Mouse (Mus musculus) embryonic facial prominence, embryonic 14.5 days (tissue): ENCODE results near the gene Grwd1. TPM values are rescaled to one million over a fixed set of nuclear protein-coding genes. Genes with fewer than 3 reads are reported as not detected.
A peak's percentile ranks its signal among the peaks of the same experiment; 100 is the strongest.

Experiments
- ATAC-seq: fragments of 200-750 bp; cut with Nextera tagmentation; 2 replicates; pipeline ENCODE4 v1.8.0; 2017; ENCODE audit warnings: low read depth, moderate number of reproducible peaks, moderate TSS enrichment
- DNase-seq: peaks from one replicate; pipeline ENCODE4 v3.0.0-alpha.2; 2015; ENCODE audit warnings: low spot score
- H3K27ac ChIP-seq: fragments of 300-500 bp; sonication (generic); replicated peaks from 2 replicates; pipeline ENCODE4 v1.5.1; 2014; ENCODE audit warnings: low read depth, mild to moderate bottlenecking, low read length, moderate library complexity
- H3K27me3 ChIP-seq: fragments of 300-500 bp; sonication (generic); replicated peaks from 2 replicates; pipeline ENCODE4 v1.6.1; 2014; ENCODE audit warnings: low read length; ENCODE audit not compliant: control insufficient read depth, insufficient read depth
- H3K36me3 ChIP-seq: fragments of 300-500 bp; sonication (generic); 2 replicates; pipeline ENCODE4 v1.6.1; 2014; ENCODE audit warnings: low read length, mixed read lengths; ENCODE audit not compliant: control insufficient read depth, insufficient read depth
- H3K4me1 ChIP-seq: fragments of 300-500 bp; sonication (generic); 2 replicates; pipeline ENCODE4 v1.6.1; 2014; ENCODE audit warnings: antibody characterized with exemption, low read length; ENCODE audit not compliant: control insufficient read depth, insufficient read depth
- H3K4me2 ChIP-seq: fragments of 300-500 bp; sonication (generic); 2 replicates; pipeline ENCODE4 v1.6.1; 2014; ENCODE audit warnings: low read depth, mild to moderate bottlenecking, low read length, moderate library complexity, mixed read lengths
- H3K4me3 ChIP-seq: fragments of 300-500 bp; sonication (generic); 2 replicates; pipeline ENCODE4 v1.5.1; 2014; ENCODE audit warnings: low read depth, mild to moderate bottlenecking, low read length
- H3K9ac ChIP-seq: fragments of 300-500 bp; sonication (generic); 2 replicates; pipeline ENCODE4 v1.6.1; 2014; ENCODE audit warnings: low read depth, mild to moderate bottlenecking, low read length, moderate library complexity, mixed read lengths
- H3K9me3 ChIP-seq: fragments of 300-500 bp; sonication (generic); 2 replicates; pipeline ENCODE4 v1.6.1; 2016; ENCODE audit warnings: low read length; ENCODE audit not compliant: control insufficient read depth
- WGBS: fragments of 180-500 bp; shearing (Covaris S2); extraction: QIAGEN DNeasy Blood & Tissue Kit; methylation state at CpG from one replicate; pipeline ENCODE4 v1.1.7; 2014; 5-methylcytosine and 5-hydroxymethylcytosine counted together
- polyA plus RNA-seq: library from polyadenylated mRNA; unstranded; fragments of >200 nt; fragmentation: Nextera tagmentation; extraction: Ambion mirVana; gene quantifications from 2 replicates; pipeline ENCODE4 v1.2.1, GENCODE M21; 2014

Gene Grwd1
- polyA plus RNA-seq, 1 experiment from 2014 or later, result 53.9 TPM

GRCm38 (mm10) chr7:45824598-45824997 lies 6.1 kb downstream of the Grwd1 start, which contains the start of gene Kcnj14:
Gene Kcnj14, minus strand, starts transcription at chr7:45824782.
- H3K27ac ChIP-seq, result no peak within 1 kb of the TSS
- 64% methylated on average over 6 of the region's 7 CpGs for WGBS
- no peak within 1 kb of the TSS for H3K9ac ChIP-seq
- H3K27me3 ChIP-seq, result no peaks in the 10 kb centered on the region; the same call in 1 of the 2 replicates
- H3K9me3 ChIP-seq, result no peaks in the 10 kb centered on the region
- H3K4me2 ChIP-seq, result no peak within 1 kb of the TSS
- no peak within 1 kb of the TSS for H3K4me3 ChIP-seq
- DNase-seq (no peak), ATAC-seq (no peak)
- H3K36me3 ChIP-seq, result peaks cover 70% of the 10 kb centered on the region
- no peaks in the 10 kb centered on the region for H3K4me1 ChIP-seq

DNA sequence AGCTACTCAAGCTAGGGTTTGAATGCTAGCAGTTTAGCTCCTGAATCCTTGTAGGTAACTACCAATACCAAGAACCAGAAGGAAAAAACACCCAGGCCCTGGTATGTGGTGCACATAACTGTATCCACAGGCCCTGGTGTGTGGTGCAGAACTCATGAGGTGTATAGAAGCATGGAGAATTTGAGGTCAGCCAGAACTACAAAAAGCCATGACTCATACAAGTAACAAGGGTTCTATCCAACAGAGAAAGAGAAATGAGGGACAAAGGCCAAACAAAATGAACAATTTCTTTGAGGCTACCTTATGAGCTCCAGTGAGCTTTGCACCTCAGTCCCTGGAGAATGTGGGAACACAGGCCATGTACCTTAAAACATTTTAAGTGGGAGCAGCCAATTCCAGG lies 9.8 kb downstream of the Grwd1 start:
- DNase-seq (no peak), ATAC-seq (no peak)
- Histone ChIP-seq H3K27ac (no peak overlapping the region), H3K36me3 (peaks cover 36% of the 10 kb centered on the region), H3K4me2 (no peak overlapping the region), H3K4me3 (no peak overlapping the region), H3K9me3 (no peaks in the 10 kb centered on the region), H3K27me3 (no peaks in the 10 kb centered on the region; the same call in 1 of the 2 replicates), H3K4me1 (no peaks in the 10 kb centered on the region), H3K9ac (no peak overlapping the region)

DNA sequence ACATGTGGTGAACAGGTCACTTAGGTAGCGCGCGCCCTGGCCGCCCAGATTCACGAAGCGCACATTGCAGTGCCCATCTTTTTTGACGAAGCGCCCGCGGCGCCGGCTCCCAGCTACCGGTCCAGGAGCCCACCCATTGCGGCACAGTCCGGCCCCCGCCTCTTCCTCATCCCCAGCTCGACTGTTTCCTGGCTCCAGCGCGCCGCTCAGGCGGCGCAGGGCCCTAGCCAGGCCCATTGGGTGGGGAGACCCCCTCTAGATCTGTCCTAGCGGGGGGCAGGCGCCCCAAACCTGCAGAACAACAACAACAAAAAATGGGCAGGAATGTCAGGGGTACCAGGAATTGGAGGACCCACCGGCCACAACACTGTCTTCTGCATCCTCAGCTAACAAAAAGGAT lies 10.9 kb downstream of the Grwd1 start:
- WGBS, result 11% methylated on average over 15 of the region's 25 CpGs
- H3K27ac ChIP-seq, result no peak overlapping the region
- peak overlapping the region; percentile 13 for H3K4me3 ChIP-seq
- H3K36me3 ChIP-seq, result peaks cover 25% of the 10 kb centered on the region
- no peaks in the 10 kb centered on the region; the same call in 1 of the 2 replicates for H3K27me3 ChIP-seq
- H3K4me1 ChIP-seq, result peaks cover 4% of the 10 kb centered on the region; the same call in 1 of the 2 replicates
- DNase-seq (no peak), ATAC-seq (no peak)
- H3K4me2 ChIP-seq, result peak overlapping the region; percentile 41
- H3K9ac ChIP-seq, result peak overlapping the region; percentile 30; the same call in 1 of the 2 replicates
- no peaks in the 10 kb centered on the region for H3K9me3 ChIP-seq

DNA sequence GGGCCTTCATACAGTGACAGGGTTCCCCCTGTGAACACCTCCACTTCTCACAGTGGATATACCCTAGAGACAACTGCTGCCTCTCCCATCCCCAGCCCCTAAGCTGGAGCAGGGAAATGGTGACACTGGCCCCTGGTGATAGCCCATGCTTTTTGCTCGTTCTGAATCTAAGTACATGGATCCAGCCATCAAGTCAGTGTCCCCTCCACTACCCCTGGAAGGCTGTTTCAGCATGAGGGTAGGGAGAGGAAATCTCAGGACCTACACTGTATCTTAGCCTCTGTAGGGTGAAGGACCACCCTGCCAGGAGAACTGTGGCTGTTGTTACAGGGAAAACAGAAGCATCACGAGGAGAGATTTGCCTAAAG lies 14.8 kb downstream of the Grwd1 start:
- Histone ChIP-seq H3K9me3 (no peaks in the 10 kb centered on the region), H3K27ac (no peak overlapping the region), H3K4me2 (no peak overlapping the region), H3K36me3 (peaks cover 19% of the 10 kb centered on the region), H3K4me3 (no peak overlapping the region), H3K27me3 (no peaks in the 10 kb centered on the region; the same call in 1 of the 2 replicates), H3K9ac (no peak overlapping the region), H3K4me1 (peaks cover 13% of the 10 kb centered on the region)
- ATAC-seq, result no peak
- no peak for DNase-seq
- 54% methylated on average over 2 of the region's 2 CpGs for whole genome bisulfite sequencing

DNA sequence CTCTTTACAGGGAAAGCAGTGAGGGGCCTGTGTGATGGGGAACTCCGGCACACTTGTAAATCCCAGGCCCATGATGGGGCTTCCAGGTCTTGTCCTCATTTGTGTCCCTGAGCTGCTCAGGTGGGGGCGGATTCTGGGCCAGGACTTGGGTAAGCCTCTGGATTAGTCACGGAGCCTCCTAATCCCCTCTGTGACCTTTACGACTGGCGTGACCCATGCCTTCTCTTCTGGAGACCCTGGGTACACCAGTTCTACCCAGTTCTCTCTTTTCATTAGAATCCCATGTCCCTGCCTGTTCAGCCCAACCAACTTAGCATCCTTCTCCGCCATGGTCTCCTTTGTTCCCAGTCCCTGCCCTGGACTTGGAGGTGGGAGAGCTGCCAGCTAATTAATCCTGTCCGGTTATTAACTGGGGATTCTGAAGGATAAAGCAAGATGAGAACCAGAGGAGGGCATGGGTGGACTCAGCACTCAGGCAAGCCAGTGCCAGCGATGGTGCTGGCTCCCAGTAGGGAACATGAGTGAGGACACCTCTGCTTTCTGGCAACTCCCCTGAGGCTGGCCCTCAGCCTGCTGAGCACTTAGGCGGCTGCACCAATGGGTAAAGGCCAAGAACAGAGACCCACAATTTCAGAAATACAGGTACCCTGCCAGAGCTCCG lies 15.3 kb downstream of the Grwd1 start:
- Histone ChIP-seq H3K4me3 (no peak overlapping the region), H3K9me3 (no peaks in the 10 kb centered on the region), H3K27me3 (no peaks in the 10 kb centered on the region; the same call in 1 of the 2 replicates), H3K36me3 (peaks cover 24% of the 10 kb centered on the region), H3K4me1 (peaks cover 13% of the 10 kb centered on the region), H3K27ac (peak overlapping the region; percentile 54; the same call in 1 of the 2 replicates), H3K9ac (no peak overlapping the region), H3K4me2 (peak overlapping the region; percentile 70)
- 45% methylated on average over 10 of the region's 10 CpGs for WGBS
- DNase-seq, result no peak
- ATAC-seq, result no peak

GRCm38 (mm10) chr7:45814841-45815240 lies 15.9 kb downstream of the Grwd1 start:
- WGBS, result 4% methylated on average over 5 of the region's 5 CpGs
- H3K4me1 ChIP-seq, result peaks cover 13% of the 10 kb centered on the region
- H3K9ac ChIP-seq, result no peak overlapping the region
- peak overlapping the region; percentile 54; the same call in 1 of the 2 replicates for H3K27ac ChIP-seq
- no peaks in the 10 kb centered on the region for H3K9me3 ChIP-seq
- ATAC-seq, result no peak
- H3K4me2 ChIP-seq, result peak overlapping the region; percentile 70
- no peak for DNase-seq
- H3K27me3 ChIP-seq, result no peaks in the 10 kb centered on the region
- peaks cover 30% of the 10 kb centered on the region for H3K36me3 ChIP-seq
- peak overlapping the region; percentile 33 for H3K4me3 ChIP-seq

- H3K27me3 ChIP-seq, result no peaks in the 10 kb centered on the region
- 0% methylated on average over 28 of the region's 92 CpGs for WGBS
- ATAC-seq (peak; percentile 98), DNase-seq (peak; percentile 100)
- no peaks in the 10 kb centered on the region for H3K9me3 ChIP-seq
- peaks cover 38% of the 10 kb centered on the region for H3K36me3 ChIP-seq
- H3K4me1 ChIP-seq, result peaks cover 13% of the 10 kb centered on the region
- H3K4me2 ChIP-seq, result peak within 1 kb of the TSS; percentile 70
- peak within 1 kb of the TSS; percentile 100 for H3K9ac ChIP-seq
- peak within 1 kb of the TSS; percentile 96 for H3K4me3 ChIP-seq
- H3K27ac ChIP-seq, result peak within 1 kb of the TSS; percentile 100
Observed at GRCm38 (mm10) chr7:45813787-45814779, 16.7 kb downstream of the Grwd1 start, which contains the start of gene Cyth2. Gene Cyth2, minus strand, starts transcription at chr7:45814581.

GRCm38 (mm10) chr7:45812921-45813320 lies 17.8 kb downstream of the Grwd1 start:
- Histone ChIP-seq H3K4me1 (peaks cover 13% of the 10 kb centered on the region), H3K4me3 (peak overlapping the region; percentile 96), H3K36me3 (peaks cover 50% of the 10 kb centered on the region), H3K9ac (peak overlapping the region; percentile 100), H3K9me3 (no peaks in the 10 kb centered on the region), H3K27me3 (no peaks in the 10 kb centered on the region), H3K4me2 (peak overlapping the region; percentile 67), H3K27ac (peak overlapping the region; percentile 100; the same call in 1 of the 2 replicates)
- DNase-seq (no peak), ATAC-seq (no peak)
- WGBS, result 74% methylated on average over 8 of the region's 8 CpGs
